Mouse (Mus musculus) lung, embryonic 14.5 days (tissue): ENCODE measurements around the gene Glt1d1. TPM values are rescaled to one million over a fixed set of nuclear protein-coding genes. Genes with fewer than 3 reads are reported as not detected.

ENCODE experiments used
- ATAC-seq: fragments of 200-750 bp; cut with Nextera tagmentation; 2 replicates; pipeline ENCODE4 v1.8.0; 2017; ENCODE audit warnings: mild to moderate bottlenecking, moderate TSS enrichment, moderate library complexity; ENCODE audit not compliant: insufficient read depth
- DNase-seq: peaks from one replicate; pipeline ENCODE4 v3.0.0-alpha.2; 2015
- H3K27ac ChIP-seq: fragments of 300-500 bp; sonication (generic); 2 replicates; pipeline ENCODE4 v1.5.1; 2014; ENCODE audit warnings: low read depth, mild to moderate bottlenecking, moderate library complexity
- H3K27me3 ChIP-seq: fragments of 300-500 bp; sonication (generic); 2 replicates; pipeline ENCODE4 v1.6.1; 2014; ENCODE audit warnings: low read length, control low read depth; ENCODE audit not compliant: insufficient read depth
- H3K36me3 ChIP-seq: fragments of 300-500 bp; sonication (generic); 2 replicates; pipeline ENCODE4 v1.6.1; 2014; ENCODE audit warnings: control low read depth; ENCODE audit not compliant: insufficient read depth
- H3K4me1 ChIP-seq: fragments of 300-500 bp; sonication (generic); 2 replicates; pipeline ENCODE4 v1.6.1; 2014; ENCODE audit warnings: antibody characterized with exemption, control low read depth; ENCODE audit not compliant: insufficient read depth
- H3K4me2 ChIP-seq: fragments of 300-500 bp; sonication (generic); 2 replicates; pipeline ENCODE4 v1.6.1; 2014; ENCODE audit warnings: mild to moderate bottlenecking
- H3K4me3 ChIP-seq: fragments of 300-500 bp; sonication (generic); 2 replicates; pipeline ENCODE4 v1.5.1; 2014; ENCODE audit warnings: low read depth, low read length
- H3K9ac ChIP-seq: fragments of 300-500 bp; sonication (generic); 2 replicates; pipeline ENCODE4 v1.6.1; 2014
- H3K9me3 ChIP-seq: fragments of 300-500 bp; sonication (generic); 2 replicates; pipeline ENCODE4 v1.6.1; 2016; ENCODE audit warnings: low read depth, low read length, control low read depth
- CTCF ChIP-seq: IDR thresholded peaks from 2 replicates; pipeline ENCODE4 v1.5.1; 2016; ENCODE audit warnings: antibody characterized with exemption, low read depth
- WGBS: fragments of 180-500 bp; shearing (Covaris S2); extraction: QIAGEN DNeasy Blood & Tissue Kit; methylation state at CpG from one replicate; pipeline ENCODE4 v1.1.7; 2014; 5-methylcytosine and 5-hydroxymethylcytosine counted together
- polyA plus RNA-seq: library from polyadenylated mRNA; unstranded; fragments of >200 nt; fragmentation: Nextera tagmentation; extraction: Ambion mirVana; gene quantifications from 2 replicates; pipeline ENCODE4 v1.2.1, GENCODE M21; 2014

Glt1d1 gene
- polyA plus RNA-seq, 1 experiment from 2014 or later, result 0.64 TPM

GRCm38 (mm10) chr5:127640359-127640758, 8.3 kb downstream of the Glt1d1 start:
- DNase-seq, result peak; percentile 3
- 89% methylated on average over 3 of the region's 3 CpGs for WGBS
- H3K4me1 ChIP-seq, result no peaks in the 10 kb centered on the region
- no peak overlapping the region for H3K4me3 ChIP-seq
- peak; percentile 34 for TF ChIP-seq CTCF
- ATAC-seq, result no peak
- H3K9ac ChIP-seq, result no peak overlapping the region
- no peak overlapping the region for H3K4me2 ChIP-seq
- no peaks in the 10 kb centered on the region for H3K27me3 ChIP-seq
- no peak overlapping the region for H3K27ac ChIP-seq
- H3K9me3 ChIP-seq, result peaks cover 5% of the 10 kb centered on the region; the same call in 1 of the 2 replicates
- no peaks in the 10 kb centered on the region for H3K36me3 ChIP-seq

GRCm38 (mm10) chr5:127641185-127641958, 9.3 kb downstream of the Glt1d1 start:
- no peaks in the 10 kb centered on the region for H3K27me3 ChIP-seq
- DNase-seq (no peak), ATAC-seq (no peak)
- peaks cover 5% of the 10 kb centered on the region; the same call in 1 of the 2 replicates for H3K9me3 ChIP-seq
- H3K27ac ChIP-seq, result no peak overlapping the region
- H3K4me2 ChIP-seq, result no peak overlapping the region
- 85% methylated on average over 15 of the region's 15 CpGs for WGBS
- no peak overlapping the region for H3K9ac ChIP-seq
- no peak overlapping the region for H3K4me3 ChIP-seq
- TF ChIP-seq CTCF, result no peak
- no peaks in the 10 kb centered on the region for H3K36me3 ChIP-seq
- no peaks in the 10 kb centered on the region for H3K4me1 ChIP-seq

GRCm38 (mm10) chr5:127648046-127648445, 16.0 kb downstream of the Glt1d1 start:
- ATAC-seq (no peak; the same call in 1 of the 2 replicates), DNase-seq (peak; percentile 19)
- H3K9ac ChIP-seq, result no peak overlapping the region
- no peak overlapping the region for H3K4me2 ChIP-seq
- no peaks in the 10 kb centered on the region for H3K36me3 ChIP-seq
- no peak overlapping the region for H3K4me3 ChIP-seq
- H3K9me3 ChIP-seq, result no peaks in the 10 kb centered on the region
- no peaks in the 10 kb centered on the region for H3K4me1 ChIP-seq
- H3K27me3 ChIP-seq, result no peaks in the 10 kb centered on the region
- WGBS, result 67% methylated on average over 6 of the region's 6 CpGs
- no peak for TF ChIP-seq CTCF
- no peak overlapping the region for H3K27ac ChIP-seq

GRCm38 (mm10) chr5:127649077-127649476, 17.0 kb downstream of the Glt1d1 start:
- ATAC-seq (no peak), DNase-seq (no peak)
- H3K27me3 ChIP-seq, result no peaks in the 10 kb centered on the region
- no peak overlapping the region for H3K4me3 ChIP-seq
- H3K4me1 ChIP-seq, result no peaks in the 10 kb centered on the region
- H3K4me2 ChIP-seq, result no peak overlapping the region
- no peak overlapping the region for H3K27ac ChIP-seq
- TF ChIP-seq CTCF, result peak; percentile 39; the same call in 1 of the 2 replicates
- no peaks in the 10 kb centered on the region for H3K36me3 ChIP-seq
- no peak overlapping the region for H3K9ac ChIP-seq
- no peaks in the 10 kb centered on the region for H3K9me3 ChIP-seq

GRCm38 (mm10) chr5:127658257-127658656, 26.2 kb downstream of the Glt1d1 start:
- Histone ChIP-seq H3K36me3 (no peaks in the 10 kb centered on the region), H3K9ac (no peak overlapping the region), H3K9me3 (no peaks in the 10 kb centered on the region), H3K4me1 (no peaks in the 10 kb centered on the region), H3K27ac (no peak overlapping the region), H3K4me3 (no peak overlapping the region), H3K4me2 (no peak overlapping the region), H3K27me3 (no peaks in the 10 kb centered on the region)
- no peak for DNase-seq
- WGBS, result 72% methylated on average over 2 of the region's 2 CpGs
- peak; percentile 22 for TF ChIP-seq CTCF
- ATAC-seq, result no peak

GRCm38 (mm10) chr5:127659312-127659711, 27.2 kb downstream of the Glt1d1 start:
- no peaks in the 10 kb centered on the region for H3K4me1 ChIP-seq
- peak; percentile 44 for TF ChIP-seq CTCF

GRCm38 (mm10) chr5:127660267-127660666, 28.2 kb downstream of the Glt1d1 start:
- no peak overlapping the region for H3K4me2 ChIP-seq
- H3K4me1 ChIP-seq, result no peaks in the 10 kb centered on the region
- no peak for ATAC-seq
- no peak for TF ChIP-seq CTCF
- WGBS, result 64% methylated on average over 5 of the region's 5 CpGs
- no peaks in the 10 kb centered on the region for H3K27me3 ChIP-seq
- no peak overlapping the region for H3K4me3 ChIP-seq
- H3K36me3 ChIP-seq, result no peaks in the 10 kb centered on the region
- DNase-seq, result no peak
- H3K27ac ChIP-seq, result no peak overlapping the region
- no peak overlapping the region for H3K9ac ChIP-seq
- H3K9me3 ChIP-seq, result no peaks in the 10 kb centered on the region

More at GRCm38 (mm10) chr5:127659312-127659711, 27.2 kb downstream of the Glt1d1 start:
- no peak overlapping the region for H3K27ac ChIP-seq
- 84% methylated on average over 3 of the region's 3 CpGs for WGBS
- H3K9ac ChIP-seq, result no peak overlapping the region
- no peak overlapping the region for H3K4me3 ChIP-seq
- H3K36me3 ChIP-seq, result no peaks in the 10 kb centered on the region
- ATAC-seq, result no peak
- H3K27me3 ChIP-seq, result no peaks in the 10 kb centered on the region
- H3K4me2 ChIP-seq, result no peak overlapping the region
- no peaks in the 10 kb centered on the region for H3K9me3 ChIP-seq
- DNase-seq, result no peak
